Mouse (Mus musculus): ENCODE measurements around the gene Tox4. TPM values are rescaled to one million over a fixed set of nuclear protein-coding genes. Genes with fewer than 3 reads are reported as not detected.

The Tox4 gene
- polyA plus RNA-seq, 1 experiment from 2014 or later: 56.1 TPM

GRCm38 (mm10) chr14:52338751-52339511, 60.0 kb downstream of the Tox4 start:
- H3K4me3 ChIP-seq (replicated peaks; ENCODE audit: low read depth, low read length): peak overlapping the region; percentile 26
- H3K4me1 ChIP-seq (ENCODE audit: control insufficient read depth, insufficient read depth, low read length): no peaks in the 10 kb centered on the region
- peak; percentile 94 for DNase-seq
- peak overlapping the region; percentile 52 for H3K4me2 ChIP-seq (ENCODE audit: low read length)
- no peaks in the 10 kb centered on the region for H3K9me3 ChIP-seq (ENCODE audit: control insufficient read depth, low read length)
- H3K27ac ChIP-seq (replicated peaks; ENCODE audit: low read depth, low read length): no peak overlapping the region
- 31% methylated on average over 21 of the region's 21 CpGs for WGBS
- peak; percentile 57 for ATAC-seq (ENCODE audit: low FRiP score, low TSS enrichment)
- H3K9ac ChIP-seq (replicated peaks; ENCODE audit: low read length): peak overlapping the region; percentile 50
- no peaks in the 10 kb centered on the region for H3K36me3 ChIP-seq (ENCODE audit: control insufficient read depth, insufficient read depth, low read length)
- no peaks in the 10 kb centered on the region for H3K27me3 ChIP-seq (ENCODE audit: control insufficient read depth, insufficient read depth, low read length)

GRCm38 (mm10) chr14:52339512-52339852, 60.5 kb downstream of the Tox4 start:
- Histone ChIP-seq H3K27me3 (ENCODE audit: control insufficient read depth, insufficient read depth, low read length) (no peaks in the 10 kb centered on the region), H3K4me3 (replicated peaks; ENCODE audit: low read depth, low read length) (no peak overlapping the region), H3K36me3 (ENCODE audit: control insufficient read depth, insufficient read depth, low read length) (no peaks in the 10 kb centered on the region), H3K4me1 (ENCODE audit: control insufficient read depth, insufficient read depth, low read length) (no peaks in the 10 kb centered on the region), H3K9ac (replicated peaks; ENCODE audit: low read length) (peak overlapping the region; percentile 50; the same call in 1 of the 2 replicates), H3K4me2 (ENCODE audit: low read length) (peak overlapping the region; percentile 52), H3K9me3 (ENCODE audit: control insufficient read depth, low read length) (peaks cover 3% of the 10 kb centered on the region; the same call in 1 of the 2 replicates), H3K27ac (replicated peaks; ENCODE audit: low read depth, low read length) (no peak overlapping the region)
- 79% methylated on average over 6 of the region's 6 CpGs for WGBS
- ATAC-seq (ENCODE audit: low FRiP score, low TSS enrichment) (no peak), DNase-seq (no peak)

Other genes starting within 250 kb of the Tox4 start
- gene Olfr221, start 236.7 kb upstream of the Tox4 start, polyA plus RNA-seq (2014; fragmentation: Nextera tagmentation; extraction: Ambion mirVana): not detected in 2 replicates
- 473 and 549 TPM in 2 replicates for gene Hnrnpc, start 175.1 kb upstream of the Tox4 start, polyA plus RNA-seq (2014; fragmentation: Nextera tagmentation; extraction: Ambion mirVana)
- 39.5 and 57.3 TPM in 2 replicates for gene Rpgrip1, start 168.4 kb upstream of the Tox4 start, polyA plus RNA-seq (2014; fragmentation: Nextera tagmentation; extraction: Ambion mirVana)
- gene Supt16, start 81.7 kb upstream of the Tox4 start, polyA plus RNA-seq (2014; fragmentation: Nextera tagmentation; extraction: Ambion mirVana): 58.7 and 74.9 TPM in 2 replicates
- gene Chd8, start 21.4 kb upstream of the Tox4 start, polyA plus RNA-seq (2014; fragmentation: Nextera tagmentation; extraction: Ambion mirVana): 47.5 and 53.4 TPM in 2 replicates
- gene Rab2b, start 399 bp downstream of the Tox4 start, polyA plus RNA-seq (2014; fragmentation: Nextera tagmentation; extraction: Ambion mirVana): 60.4 and 65.7 TPM in 2 replicates
- gene Mettl3, start 26.0 kb downstream of the Tox4 start, polyA plus RNA-seq (2014; fragmentation: Nextera tagmentation; extraction: Ambion mirVana): 39.8 and 42.8 TPM in 2 replicates
- 40.1 and 55.6 TPM in 2 replicates for gene Sall2, start 49.6 kb downstream of the Tox4 start, polyA plus RNA-seq (2014; fragmentation: Nextera tagmentation; extraction: Ambion mirVana)
- gene Olfr1513, start 77.3 kb downstream of the Tox4 start, polyA plus RNA-seq (2014; fragmentation: Nextera tagmentation; extraction: Ambion mirVana): not detected in 2 replicates
- not detected in 2 replicates for gene Olfr1512, start 100.0 kb downstream of the Tox4 start, polyA plus RNA-seq (2014; fragmentation: Nextera tagmentation; extraction: Ambion mirVana)
- gene Olfr1511, start 118.2 kb downstream of the Tox4 start, polyA plus RNA-seq (2014; fragmentation: Nextera tagmentation; extraction: Ambion mirVana): 0.15 TPM in 1 of 2 replicates, not detected in the other
- gene Olfr1510, start 135.2 kb downstream of the Tox4 start, polyA plus RNA-seq (2014; fragmentation: Nextera tagmentation; extraction: Ambion mirVana): not detected in 2 replicates
- gene Olfr1509, start 163.8 kb downstream of the Tox4 start, polyA plus RNA-seq (2014; fragmentation: Nextera tagmentation; extraction: Ambion mirVana): not detected in 2 replicates
- not detected in 2 replicates for gene Olfr1508, start 188.3 kb downstream of the Tox4 start, polyA plus RNA-seq (2014; fragmentation: Nextera tagmentation; extraction: Ambion mirVana)
- not detected in 2 replicates for gene Olfr1507, start 216.6 kb downstream of the Tox4 start, polyA plus RNA-seq (2014; fragmentation: Nextera tagmentation; extraction: Ambion mirVana)

Data from midbrain, embryonic 14.5 days (tissue).